Mouse (Mus musculus) spleen, adult 2 months (tissue): ENCODE results near the gene Phlda2. TPM values are rescaled to one million over a fixed set of nuclear protein-coding genes. Genes with fewer than 3 reads are reported as not detected.

ENCODE experiments used
- DNase-seq, 2 experiments: peaks; one replicate each; pipeline versions ENCODE4 v3.0.0 to v3.0.0-alpha.2; 2012 to 2021; ENCODE audit warnings: low spot score in 2 of 2, low read depth in 1 of 2
- H3K27ac ChIP-seq: fragments of 200-500 bp; 2 replicates; pipeline ENCODE4 v1.5.1; 2012; ENCODE audit warnings: low read length, inconsistent platforms; ENCODE audit not compliant: insufficient read depth
- H3K27me3 ChIP-seq: fragments of 200-500 bp; 2 replicates; pipeline ENCODE4 v1.6.1; 2012; ENCODE audit warnings: mild to moderate bottlenecking, moderate library complexity, low read length, inconsistent platforms; ENCODE audit not compliant: control insufficient read depth, insufficient read depth
- H3K36me3 ChIP-seq: fragments of 200-500 bp; 2 replicates; pipeline ENCODE4 v1.6.1; 2012; ENCODE audit warnings: mild to moderate bottlenecking, low read length, inconsistent platforms; ENCODE audit not compliant: control insufficient read depth, insufficient read depth
- H3K4me1 ChIP-seq: fragments of 200-500 bp; 2 replicates; pipeline ENCODE4 v1.6.1; 2011; ENCODE audit warnings: inconsistent platforms; ENCODE audit not compliant: control insufficient read depth, insufficient read depth, insufficient read length
- H3K4me3 ChIP-seq: fragments of 200-500 bp; 2 replicates; pipeline ENCODE4 v1.5.1; 2011; ENCODE audit warnings: mild to moderate bottlenecking, inconsistent platforms; ENCODE audit not compliant: insufficient read depth, insufficient read length; ENCODE audit errors: extremely low read depth
- CTCF ChIP-seq: fragments of 200-500 bp; IDR thresholded peaks from 2 replicates; pipeline ENCODE4 v1.5.1; 2011; ENCODE audit warnings: mild to moderate bottlenecking, inconsistent platforms; ENCODE audit not compliant: insufficient read depth, insufficient read length, insufficient replicate concordance; ENCODE audit errors: extremely low read depth
- POLR2A ChIP-seq: fragments of 200-500 bp; IDR thresholded peaks from 2 replicates; pipeline ENCODE4 v1.6.1; 2011; ENCODE audit warnings: low read depth, low read length, inconsistent platforms
- WGBS: fragments of 180-500 bp; shearing (Covaris S2); methylation state at CpG from one replicate; pipeline ENCODE4 v1.1.7; 2018; 5-methylcytosine and 5-hydroxymethylcytosine counted together
- polyA plus RNA-seq: library from polyadenylated mRNA; depleted of rRNA; stranded (reverse); fragments of >200 nt; gene quantifications from 2 replicates; pipeline ENCODE4 v1.2.3, GENCODE M21; 2012

The Phlda2 gene
- polyA plus RNA-seq, 1 experiment, result 0.37 TPM

DNA sequence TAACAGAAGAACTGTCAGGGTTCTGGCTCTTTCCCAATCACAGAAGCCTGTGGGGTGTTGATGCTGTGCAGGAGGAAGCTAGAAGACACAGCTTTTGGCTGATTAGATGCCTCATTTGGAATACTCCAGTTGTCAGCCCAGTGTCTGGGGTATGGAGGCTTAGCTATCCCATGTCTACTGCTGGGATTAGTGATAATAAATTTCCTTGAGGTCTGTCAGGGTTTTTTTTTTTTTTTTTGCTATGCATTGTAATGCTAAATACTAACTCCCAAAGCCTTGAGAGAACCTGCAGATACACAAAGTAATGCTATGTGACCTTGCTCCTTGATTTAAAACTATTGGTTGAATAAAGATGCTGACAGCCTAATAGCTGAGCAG is 8.4 kb upstream of the Phlda2 start:
- peaks cover 13% of the 10 kb centered on the region for H3K36me3 ChIP-seq
- no peaks in the 10 kb centered on the region for H3K27me3 ChIP-seq
- no peak for DNase-seq
- no peaks in the 10 kb centered on the region for H3K4me1 ChIP-seq
- TF ChIP-seq CTCF, result no peak
- no peak for TF ChIP-seq POLR2A
- no peak overlapping the region for H3K27ac ChIP-seq
- H3K4me3 ChIP-seq, result no peak overlapping the region

DNA sequence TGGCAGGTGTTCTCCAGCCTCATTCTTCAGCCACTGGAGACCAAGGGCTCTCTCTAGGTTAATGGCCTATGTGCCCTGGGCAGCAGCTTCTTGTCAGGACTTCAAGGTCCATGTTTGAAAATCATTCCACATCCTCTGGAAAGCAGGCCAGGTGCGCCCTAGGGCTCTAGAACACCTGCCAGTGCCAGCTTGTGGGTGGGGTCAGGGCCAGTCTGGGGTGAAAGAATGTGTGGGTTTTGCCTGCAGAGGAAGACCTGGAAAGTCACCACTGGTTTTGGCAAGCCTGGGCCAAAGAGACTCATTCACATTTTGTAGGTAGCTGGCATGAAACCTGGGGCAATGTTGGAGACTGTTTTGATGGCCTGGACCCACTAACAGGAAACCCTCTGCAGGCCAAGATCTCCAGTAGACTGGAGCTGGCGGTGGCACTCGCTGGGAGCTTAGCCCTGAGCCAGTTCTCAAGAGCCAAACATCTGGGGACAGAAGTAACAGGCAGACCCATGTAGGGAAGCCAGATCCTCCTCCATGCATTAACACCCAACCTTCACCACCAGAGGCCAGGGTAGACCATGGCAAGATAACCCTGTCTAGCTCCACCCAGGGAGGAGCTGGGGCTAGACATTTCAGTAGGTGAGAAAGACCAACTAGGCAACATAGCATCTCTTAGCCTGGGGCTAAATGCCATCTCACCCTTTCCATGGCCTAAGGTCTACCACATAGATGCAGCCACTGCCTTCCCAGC is 7.8 kb upstream of the Phlda2 start:
- no peak for DNase-seq
- no peak overlapping the region for H3K27ac ChIP-seq
- peaks cover 12% of the 10 kb centered on the region for H3K36me3 ChIP-seq
- TF ChIP-seq POLR2A, result no peak
- no peak for TF ChIP-seq CTCF
- no peak overlapping the region for H3K4me3 ChIP-seq
- no peaks in the 10 kb centered on the region for H3K4me1 ChIP-seq
- 92% methylated on average over 3 of the region's 3 CpGs for WGBS
- H3K27me3 ChIP-seq, result no peaks in the 10 kb centered on the region

DNA sequence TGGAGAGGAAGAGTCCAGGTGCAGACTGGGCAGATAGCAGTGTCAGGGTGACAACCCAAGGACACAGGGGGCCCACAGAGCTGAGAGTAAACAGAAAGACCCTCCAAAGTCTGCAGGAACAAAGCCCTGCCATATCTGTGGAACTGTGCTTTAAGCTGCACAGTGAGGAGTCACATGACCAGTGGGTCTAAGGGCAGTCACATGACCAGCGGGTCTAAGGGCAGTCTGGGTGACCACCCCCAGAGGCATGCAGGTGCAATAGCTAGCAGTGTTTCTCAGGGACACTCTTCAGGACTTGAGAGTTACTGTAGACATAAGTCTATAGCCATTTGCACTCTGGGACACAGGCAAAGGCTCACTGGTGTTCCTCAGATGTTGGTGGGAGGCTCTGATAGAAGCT is 6.6 kb upstream of the Phlda2 start:
- Histone ChIP-seq H3K36me3 (peaks cover 7% of the 10 kb centered on the region), H3K27me3 (no peaks in the 10 kb centered on the region), H3K4me3 (no peak overlapping the region), H3K27ac (no peak overlapping the region), H3K4me1 (no peaks in the 10 kb centered on the region)
- no peak for TF ChIP-seq POLR2A
- no peak for TF ChIP-seq CTCF
- no peak for DNase-seq
- WGBS, result 68% methylated on average over 1 of the region's 1 CpGs

DNA sequence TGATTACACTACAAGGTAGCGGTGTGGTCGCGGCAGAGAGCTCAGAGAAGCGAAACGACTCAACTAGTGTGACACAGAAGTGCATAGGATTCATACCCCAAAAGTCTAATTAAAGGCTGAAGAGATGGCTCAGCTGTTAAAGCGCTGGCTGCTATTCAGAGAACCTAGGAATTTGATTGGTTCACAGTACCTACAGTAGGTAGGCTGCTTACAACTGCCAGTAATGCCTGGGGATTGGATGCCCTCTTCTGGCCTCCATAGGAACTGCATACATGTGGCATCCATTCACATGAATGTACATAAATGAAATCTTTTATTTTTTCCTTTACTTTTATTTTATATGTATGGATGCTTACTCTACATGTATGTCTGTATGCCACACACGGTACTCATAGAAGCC is 3.7 kb upstream of the Phlda2 start:
- Histone ChIP-seq H3K27ac (no peak overlapping the region), H3K4me1 (peaks cover 3% of the 10 kb centered on the region; the same call in 1 of the 2 replicates), H3K36me3 (no peaks in the 10 kb centered on the region), H3K27me3 (peaks cover 13% of the 10 kb centered on the region), H3K4me3 (no peak overlapping the region)
- WGBS, result 40% methylated on average over 7 of the region's 7 CpGs
- DNase-seq, result peak; percentile 18 to 36
- TF ChIP-seq CTCF, result peak; percentile 29; the same call in 1 of the 2 replicates
- TF ChIP-seq POLR2A, result no peak

DNA sequence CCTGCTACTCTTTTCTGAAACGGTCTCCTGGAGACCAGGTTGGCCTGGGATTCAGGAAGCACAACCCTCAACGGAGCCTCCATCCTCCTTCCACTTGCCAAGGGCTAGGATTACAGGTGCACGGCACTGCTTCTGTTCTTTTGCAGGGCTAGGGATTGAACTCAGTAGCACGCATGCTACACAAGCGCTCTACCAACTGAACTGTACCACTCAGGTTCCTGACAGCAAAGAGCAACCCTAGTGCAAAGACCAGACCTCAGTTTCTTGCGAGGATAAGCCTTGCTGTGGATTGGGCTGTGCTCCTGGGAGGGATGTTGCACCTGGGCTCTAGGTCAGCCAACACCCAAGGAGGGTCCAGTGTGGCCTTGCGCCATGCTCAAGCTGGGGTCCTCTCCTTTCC is 3.3 kb upstream of the Phlda2 start:
- Histone ChIP-seq H3K27me3 (peaks cover 15% of the 10 kb centered on the region), H3K36me3 (no peaks in the 10 kb centered on the region), H3K27ac (no peak overlapping the region), H3K4me1 (peaks cover 3% of the 10 kb centered on the region; the same call in 1 of the 2 replicates), H3K4me3 (no peak overlapping the region)
- TF ChIP-seq CTCF (no peak), POLR2A (no peak)
- DNase-seq, result no peak
- 71% methylated on average over 7 of the region's 7 CpGs for WGBS

DNA sequence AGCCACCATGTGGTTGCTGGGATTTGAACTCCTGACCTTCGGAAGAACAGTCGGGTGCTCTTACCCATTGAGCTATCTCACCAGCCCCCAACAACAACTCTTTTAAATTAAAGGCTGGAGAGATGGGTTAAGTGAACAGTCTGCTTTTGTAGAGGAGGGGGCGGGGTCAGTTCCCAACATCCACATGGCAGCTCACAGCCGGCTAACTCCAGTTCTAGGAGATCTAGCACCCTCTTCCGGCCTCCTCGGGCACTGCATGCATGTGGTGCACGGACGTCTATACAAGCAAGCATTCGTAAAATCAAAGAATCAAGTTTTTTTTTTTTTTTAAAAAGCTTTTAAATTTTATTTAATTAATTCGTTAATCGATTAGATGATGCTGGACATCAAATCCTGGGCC is 2.9 kb upstream of the Phlda2 start:
- no peak overlapping the region for H3K27ac ChIP-seq
- peaks cover 3% of the 10 kb centered on the region; the same call in 1 of the 2 replicates for H3K4me1 ChIP-seq
- DNase-seq, result peak; percentile 11 to 60
- WGBS, result 26% methylated on average over 11 of the region's 11 CpGs
- H3K4me3 ChIP-seq, result no peak overlapping the region
- no peaks in the 10 kb centered on the region for H3K36me3 ChIP-seq
- TF ChIP-seq POLR2A (no peak), CTCF (peak; percentile 45; the same call in 1 of the 2 replicates)
- peaks cover 15% of the 10 kb centered on the region for H3K27me3 ChIP-seq

DNA sequence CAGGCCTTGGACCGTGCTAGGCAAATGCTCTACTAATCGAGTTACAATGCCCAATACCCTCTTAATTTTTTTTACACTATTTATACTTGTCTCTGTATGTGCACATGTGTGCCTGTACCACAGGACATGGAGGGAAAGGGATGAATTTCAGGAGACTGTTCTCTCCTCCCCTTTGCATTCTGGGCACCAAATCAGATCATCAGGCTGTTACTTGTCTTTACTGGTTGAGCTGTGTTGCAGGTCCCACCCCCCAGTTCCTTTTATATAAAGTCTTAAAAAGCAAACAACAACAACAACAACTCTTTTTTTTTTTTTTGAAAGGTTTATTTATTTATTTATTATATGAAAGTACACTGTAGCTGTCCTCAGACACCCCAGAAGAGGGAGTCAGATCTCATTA is 2.5 kb upstream of the Phlda2 start:
- TF ChIP-seq POLR2A (no peak), CTCF (no peak)
- Histone ChIP-seq H3K36me3 (no peaks in the 10 kb centered on the region), H3K27ac (no peak overlapping the region), H3K4me3 (no peak overlapping the region), H3K4me1 (peaks cover 3% of the 10 kb centered on the region; the same call in 1 of the 2 replicates), H3K27me3 (peaks cover 15% of the 10 kb centered on the region)
- DNase-seq, result no peak
- 83% methylated on average over 2 of the region's 2 CpGs for WGBS
